Mouse (Mus musculus) hematopoietic stem cell, adult 5-6 weeks (primary cell): ENCODE measurements around the gene Ece1. TPM values are rescaled to one million over a fixed set of nuclear protein-coding genes. Genes with fewer than 3 reads are reported as not detected.

Source experiments
- ATAC-seq, 2 experiments: fragments of 125-278 bp in 1 of 2; replicated peaks in 1 of 2; 2 replicates each; pipeline ENCODE4 v1.8.0; 2016 to 2017; ENCODE audit warnings: inconsistent platforms in 2 of 2, mild to moderate bottlenecking in 2 of 2, moderate number of reproducible peaks in 2 of 2, low read depth in 1 of 2, moderate TSS enrichment in 1 of 2; ENCODE audit not compliant: low FRiP score in 2 of 2, poor library complexity in 2 of 2, severe bottlenecking in 2 of 2, insufficient read depth in 1 of 2, low TSS enrichment in 1 of 2
- total RNA-seq: library from RNA; stranded (forward); fragments of 172-1452, 232-1000 nt; gene quantifications from 2 replicates; pipeline ENCODE4 v1.2.3, GENCODE M21; 2017

The Ece1 gene
- total RNA-seq, 1 experiment from 2014 or later: 11.4 TPM

- no peak for ATAC-seq
Measured at GRCm38 (mm10) chr4:137921510-137921909, 59.5 kb downstream of the Ece1 start.

GRCm38 (mm10) chr4:137923052-137923451 is 61.0 kb downstream of the Ece1 start:
- no peak for ATAC-seq

GRCm38 (mm10) chr4:137925176-137925575 is 63.1 kb downstream of the Ece1 start:
- no peak for ATAC-seq

- no peak for ATAC-seq
Measured at GRCm38 (mm10) chr4:137926161-137926560, 64.1 kb downstream of the Ece1 start.

GRCm38 (mm10) chr4:137927136-137927535 is 65.1 kb downstream of the Ece1 start:
- no peak for ATAC-seq

GRCm38 (mm10) chr4:137927741-137928535 is 65.9 kb downstream of the Ece1 start:
- ATAC-seq: no peak

GRCm38 (mm10) chr4:137928813-137929212 is 66.8 kb downstream of the Ece1 start:
- ATAC-seq: no peak

GRCm38 (mm10) chr4:137929341-137930016 is 67.4 kb downstream of the Ece1 start:
- ATAC-seq: no peak

GRCm38 (mm10) chr4:137930500-137931008 is 68.5 kb downstream of the Ece1 start:
- no peak for ATAC-seq

- ATAC-seq: peak in 1 of 2 experiments; percentile 47; a peak in 1 of 4 replicates
Measured at GRCm38 (mm10) chr4:137931009-137931757, 69.1 kb downstream of the Ece1 start.

GRCm38 (mm10) chr4:137932554-137933178 is 70.6 kb downstream of the Ece1 start:
- ATAC-seq: no peak

- no peak for ATAC-seq
Measured at GRCm38 (mm10) chr4:137933328-137933727, 71.3 kb downstream of the Ece1 start.

GRCm38 (mm10) chr4:137936134-137936533 is 74.1 kb downstream of the Ece1 start:
- no peak for ATAC-seq

- ATAC-seq: no peak
Measured at GRCm38 (mm10) chr4:137940061-137940460, 78.0 kb downstream of the Ece1 start.

- ATAC-seq: no peak
Measured at GRCm38 (mm10) chr4:137941131-137941844, 79.3 kb downstream of the Ece1 start.

GRCm38 (mm10) chr4:137941871-137942781 is 80.1 kb downstream of the Ece1 start:
- no peak for ATAC-seq
